Mouse (Mus musculus) adrenal gland, postnatal 10 days (tissue): Measurements from ENCODE around the gene Mast3. TPM values are rescaled to one million over a fixed set of nuclear protein-coding genes. Genes with fewer than 3 reads are reported as not detected.
A peak's percentile ranks its signal among the peaks of the same experiment; 100 is the strongest.
"Not testable (repeated sequence)": the region's sequence is repeated elsewhere in the genome, so short reads cannot be mapped to it uniquely, and the experiment has no call there.

ENCODE experiments used
- DNase-seq: peaks from one replicate; pipeline ENCODE4 v3.0.0; 2021; ENCODE audit warnings: mixed read lengths
- total RNA-seq, 2 experiments: library from RNA; stranded (reverse); gene quantifications; 2 replicates each; pipeline ENCODE4 v1.2.3; 2021

Gene Mast3
- total RNA-seq, 2 experiments from 2014 or later: 17.7 to 22.8 TPM

GRCm38 (mm10) chr8:70834071-70834470, 29.2 kb upstream of the Mast3 start:
- no peak for DNase-seq

DNA sequence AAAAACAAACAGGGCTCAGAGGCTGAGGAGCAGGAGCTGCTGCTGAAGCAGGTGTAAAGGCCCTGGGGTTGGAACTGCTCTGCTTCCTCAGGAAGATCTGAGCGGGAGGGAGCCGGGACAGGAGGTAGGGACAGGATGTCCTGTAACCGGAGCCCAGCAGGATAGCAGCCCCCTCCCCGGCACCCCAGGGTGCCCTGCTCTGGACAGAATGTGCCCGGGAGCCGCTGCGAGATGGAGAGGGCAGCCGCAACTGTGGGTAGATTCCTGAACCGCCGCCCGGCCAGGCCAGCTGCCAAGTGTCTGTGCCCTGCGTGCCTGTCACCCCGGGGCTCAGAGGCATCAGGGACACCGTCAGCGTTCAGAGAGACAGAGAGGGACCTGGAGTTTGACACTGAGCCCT, 28.7 kb upstream of the Mast3 start:
- DNase-seq: peak; percentile 77

GRCm38 (mm10) chr8:70833018-70833482, 28.2 kb upstream of the Mast3 start:
- no peak for DNase-seq

- no peak for DNase-seq
These were observed 27.5 kb upstream of the Mast3 start for GRCm38 (mm10) chr8:70832371-70832770.

- DNase-seq: no peak
These were observed 26.7 kb upstream of the Mast3 start for GRCm38 (mm10) chr8:70831517-70831916.

DNA sequence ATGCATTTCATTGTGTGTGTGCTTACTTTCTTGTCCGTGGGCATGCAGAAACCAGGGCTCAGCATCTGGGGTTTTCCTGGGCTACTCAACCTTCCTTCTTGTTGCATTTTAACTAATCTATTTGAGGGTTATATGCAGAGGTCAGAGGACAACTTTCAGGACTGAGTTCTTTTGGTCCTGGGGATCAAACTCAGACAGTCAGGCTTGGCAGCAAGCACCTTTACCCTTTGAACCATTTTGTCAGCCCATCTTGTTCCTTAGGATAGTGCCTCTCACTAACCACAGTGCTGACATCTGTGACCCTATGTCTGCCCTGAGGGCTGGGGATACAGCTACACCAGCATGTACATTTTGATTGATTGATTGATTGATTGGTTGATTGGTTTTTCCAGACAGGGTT, 22.9 kb upstream of the Mast3 start:
- DNase-seq: no peak

GRCm38 (mm10) chr8:70827010-70827409, 22.2 kb upstream of the Mast3 start:
- DNase-seq: no peak

GRCm38 (mm10) chr8:70825816-70826215, 21.0 kb upstream of the Mast3 start:
- DNase-seq: no peak

- no peak for DNase-seq
These were observed 18.9 kb upstream of the Mast3 start for GRCm38 (mm10) chr8:70823802-70824201.

DNA sequence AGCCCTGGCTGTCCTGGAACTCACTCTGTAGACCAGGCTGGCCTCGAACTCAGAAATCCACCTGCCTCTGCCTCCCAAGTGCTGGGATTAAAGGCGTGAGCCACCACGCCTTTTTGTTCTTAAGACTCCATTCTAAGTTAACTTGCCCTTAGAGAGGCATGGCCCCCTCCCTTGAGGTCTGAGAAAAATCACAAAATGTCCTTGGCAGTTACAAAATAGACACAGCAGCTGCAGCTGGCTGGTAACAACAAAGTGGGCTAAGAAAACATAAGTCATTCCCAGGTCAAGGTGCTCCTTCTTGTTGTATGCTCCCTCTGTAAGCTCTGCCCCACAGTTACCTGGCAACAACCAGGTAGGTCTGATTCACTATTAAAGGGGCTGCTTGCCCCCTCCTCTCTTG, 17.7 kb upstream of the Mast3 start:
- not testable (repeated sequence) for DNase-seq

DNA sequence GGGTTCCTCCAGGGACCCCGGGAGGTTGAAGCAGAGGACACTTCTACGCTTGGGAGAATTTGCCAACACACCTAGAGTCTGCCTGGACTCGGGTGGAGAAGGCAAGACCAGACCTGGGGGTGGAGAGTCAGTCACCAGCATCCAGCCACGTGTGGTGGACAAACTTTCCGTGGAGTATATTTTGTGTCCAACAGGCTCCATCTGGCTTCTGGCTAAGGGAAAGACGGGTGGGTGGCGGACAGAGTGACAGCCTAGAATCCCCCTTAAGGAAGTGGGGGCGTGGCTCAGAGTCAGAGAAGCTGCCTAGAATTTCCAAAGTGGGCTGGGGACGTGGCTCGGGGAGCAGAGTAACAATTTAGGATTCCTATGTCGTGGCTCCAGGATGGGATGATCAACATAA, 17.1 kb upstream of the Mast3 start:
- no peak for DNase-seq

DNA sequence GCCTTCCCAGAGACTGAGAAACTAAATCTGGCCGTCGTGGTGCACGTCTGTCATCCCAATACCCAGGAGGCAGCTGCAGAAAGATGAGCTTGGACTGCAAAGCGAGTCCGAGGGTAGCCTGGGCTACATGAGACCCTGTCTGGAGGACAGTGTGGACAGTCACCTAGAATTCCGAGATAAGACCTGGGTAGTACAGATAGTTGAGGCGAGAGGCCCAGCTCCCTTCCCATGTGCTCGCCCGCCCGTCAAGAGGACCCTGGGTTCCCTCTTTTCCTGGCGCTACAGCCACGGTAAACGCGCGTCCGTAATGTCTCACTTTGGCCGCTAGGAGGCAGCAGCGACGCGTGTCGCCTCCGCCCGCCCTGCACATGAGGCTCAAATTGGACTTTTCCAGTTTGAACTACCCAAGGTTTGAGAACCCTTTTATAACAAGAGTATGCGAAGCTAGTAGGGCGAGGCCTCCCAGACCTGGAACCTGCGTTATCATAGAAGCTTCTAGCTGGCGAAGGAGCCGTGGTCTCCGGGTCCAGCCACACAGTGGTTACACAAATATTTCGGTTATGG, 16.6 kb upstream of the Mast3 start:
- DNase-seq: peak; percentile 81

DNA sequence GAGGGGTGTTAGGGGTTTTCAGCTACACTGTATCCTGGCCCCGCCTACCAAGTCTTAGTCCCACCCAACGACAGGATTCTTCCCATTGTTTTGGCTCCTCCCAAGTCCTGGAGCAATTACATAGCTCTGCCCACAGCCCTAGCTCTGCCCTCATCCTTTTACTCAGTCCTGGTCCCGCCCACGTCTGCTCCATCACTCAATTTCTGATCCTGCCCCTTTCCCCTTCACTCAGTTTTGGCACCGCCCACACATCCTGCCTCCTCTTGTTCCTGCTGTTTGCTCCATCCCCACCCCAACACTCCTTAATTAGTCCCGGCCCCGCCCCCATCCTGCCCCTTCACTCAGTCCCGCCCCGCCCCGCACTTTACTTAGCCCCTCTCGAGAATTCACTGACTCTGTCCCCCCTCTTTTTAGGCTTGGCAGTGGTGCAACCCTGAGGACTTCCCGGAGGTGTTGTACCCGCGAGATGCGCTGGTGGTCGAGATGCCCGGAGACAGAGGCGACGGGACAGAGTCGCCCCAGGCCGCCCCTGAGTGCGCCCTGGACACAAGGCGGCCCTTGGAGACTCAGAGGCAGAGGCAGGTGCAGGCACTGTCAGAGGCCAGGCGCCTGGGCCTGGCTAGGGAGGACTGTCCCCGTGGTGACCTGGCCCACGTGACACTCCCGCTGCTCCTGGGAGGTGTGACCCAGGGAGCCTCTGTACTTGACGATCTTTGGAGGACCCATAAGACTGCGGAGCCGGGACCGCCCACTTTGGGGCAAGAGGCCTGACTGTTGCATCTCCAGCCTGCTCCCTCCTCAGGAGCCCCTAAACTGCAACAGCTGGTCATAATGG, 15.5 kb upstream of the Mast3 start:
- DNase-seq: peak; percentile 56

DNA sequence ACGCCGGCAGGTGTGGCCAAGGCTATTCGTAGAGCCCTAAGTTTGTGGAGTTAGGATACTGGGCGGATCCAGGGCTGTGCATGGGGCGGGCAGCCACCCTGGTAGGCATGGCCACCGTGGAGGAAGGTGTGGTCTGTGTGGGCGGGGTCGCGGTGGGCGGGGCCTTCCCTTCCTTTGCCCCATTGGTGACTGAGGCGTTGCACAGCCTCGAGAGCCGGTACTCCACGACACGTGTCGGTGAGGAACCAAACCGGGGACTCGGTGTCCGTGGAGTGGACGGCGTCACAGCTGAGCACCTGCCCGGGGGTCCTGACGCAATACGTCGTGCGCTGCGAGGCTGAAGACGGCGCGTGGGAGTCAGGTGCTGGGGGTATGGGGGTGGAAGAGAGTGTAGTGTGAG, 11.8 kb upstream of the Mast3 start:
- DNase-seq: peak; percentile 54

- DNase-seq: no peak
These were observed 8.0 kb upstream of the Mast3 start for GRCm38 (mm10) chr8:70812885-70813284.

DNA sequence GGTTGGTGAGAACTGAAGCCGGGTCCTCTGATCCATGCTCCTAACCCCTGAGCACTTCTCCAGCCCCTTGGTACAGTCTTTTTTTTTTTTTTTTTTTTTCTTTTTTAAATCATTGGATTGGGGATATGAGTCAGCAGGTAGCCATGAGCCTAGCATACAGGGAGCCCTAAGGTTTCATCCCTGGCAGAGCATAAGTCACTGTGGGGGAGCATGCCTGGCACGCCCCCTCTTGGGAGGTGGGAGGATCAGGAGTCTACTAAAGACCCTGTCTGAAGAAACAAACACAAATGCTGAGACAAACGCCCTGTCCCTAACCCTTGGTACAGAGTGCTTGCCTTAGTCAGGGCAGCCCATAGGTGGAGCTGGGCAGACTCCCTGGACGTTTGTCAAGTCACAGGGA, 7.2 kb upstream of the Mast3 start:
- DNase-seq: no peak

- DNase-seq: no peak
These were observed 6.3 kb upstream of the Mast3 start for GRCm38 (mm10) chr8:70810962-70811680.

DNA sequence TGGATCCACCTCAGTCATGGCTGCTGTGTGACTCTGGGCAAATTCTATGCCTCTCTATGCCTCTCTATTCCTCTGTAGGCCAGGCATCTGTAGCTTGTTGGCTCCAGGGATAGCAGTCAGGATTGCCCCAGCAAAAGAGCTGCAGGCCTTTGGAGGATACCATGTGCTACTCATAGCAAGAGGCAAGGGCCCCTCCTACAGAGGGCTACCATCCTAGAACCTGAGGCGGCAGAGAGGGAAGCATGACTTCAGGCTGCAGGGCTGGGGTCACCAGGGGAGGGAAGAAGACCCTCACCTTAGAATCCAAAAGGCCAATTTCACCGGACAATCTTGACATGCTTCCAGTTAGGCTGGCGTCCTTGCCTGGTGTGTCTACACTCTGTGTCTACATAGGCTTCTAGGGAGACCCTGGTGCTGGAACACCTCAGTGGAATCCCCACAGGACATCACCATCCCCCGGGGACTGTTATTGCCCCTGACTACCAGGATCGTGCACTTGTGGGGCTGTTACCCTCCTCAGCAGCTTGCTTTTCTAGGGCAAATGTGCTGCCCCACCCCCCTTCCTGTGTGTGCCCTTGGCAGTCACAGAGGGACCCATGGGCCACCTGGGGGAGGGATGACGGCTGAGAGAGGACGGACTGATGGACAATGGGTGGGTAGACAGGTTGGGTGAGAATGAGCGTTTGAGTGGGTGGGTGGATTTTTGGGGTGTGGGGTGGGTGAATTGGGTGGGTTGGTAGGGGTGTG, 4.3 kb upstream of the Mast3 start:
- DNase-seq: no peak

DNA sequence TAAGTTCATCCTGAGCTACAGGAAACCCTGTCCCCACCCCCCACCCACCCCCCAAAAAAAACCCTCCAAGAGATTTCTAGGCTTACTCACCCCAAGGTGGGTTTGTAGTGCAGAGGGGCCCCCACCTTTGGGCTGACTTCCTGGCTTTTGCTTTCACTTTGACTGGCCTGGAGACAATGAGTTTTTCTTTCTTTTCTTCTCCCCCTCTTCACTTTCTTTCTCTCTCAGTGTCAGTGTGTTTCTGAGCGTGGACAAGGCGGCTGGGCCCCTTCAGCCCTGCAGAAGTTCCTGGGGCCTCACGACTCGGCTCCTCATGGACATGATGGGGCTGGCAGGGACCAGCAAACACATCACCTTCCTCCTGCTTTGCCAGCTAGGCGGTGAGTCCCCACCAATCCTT, 3.4 kb upstream of the Mast3 start, which contains the start of gene Il12rb1:
Gene Il12rb1 (plus strand): TSS at position 211 of the 400 bp plus-strand sequence.
- no peak for DNase-seq

DNA sequence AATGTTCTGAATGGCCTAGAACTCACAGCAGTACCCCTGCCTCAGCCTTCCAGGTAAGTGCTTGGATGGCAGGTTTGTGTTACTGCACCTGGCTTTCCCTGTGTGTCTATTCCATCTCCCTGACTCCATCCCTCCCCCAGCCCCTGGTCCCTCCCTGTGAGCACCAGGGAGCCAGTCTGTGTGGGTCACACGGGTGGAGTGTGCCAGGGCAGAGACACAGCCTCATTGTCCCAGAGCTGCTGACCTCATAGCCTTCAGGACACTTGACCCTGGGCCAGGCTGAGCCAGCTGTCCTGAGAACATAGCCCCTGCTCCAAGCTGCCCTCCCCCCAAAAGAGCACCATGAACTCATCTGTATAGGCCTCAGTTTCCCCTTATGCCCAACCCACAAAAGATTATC, 2.5 kb upstream of the Mast3 start:
- no peak for DNase-seq

GRCm38 (mm10) chr8:70806541-70806940, 1.7 kb upstream of the Mast3 start:
- DNase-seq: no peak

DNA sequence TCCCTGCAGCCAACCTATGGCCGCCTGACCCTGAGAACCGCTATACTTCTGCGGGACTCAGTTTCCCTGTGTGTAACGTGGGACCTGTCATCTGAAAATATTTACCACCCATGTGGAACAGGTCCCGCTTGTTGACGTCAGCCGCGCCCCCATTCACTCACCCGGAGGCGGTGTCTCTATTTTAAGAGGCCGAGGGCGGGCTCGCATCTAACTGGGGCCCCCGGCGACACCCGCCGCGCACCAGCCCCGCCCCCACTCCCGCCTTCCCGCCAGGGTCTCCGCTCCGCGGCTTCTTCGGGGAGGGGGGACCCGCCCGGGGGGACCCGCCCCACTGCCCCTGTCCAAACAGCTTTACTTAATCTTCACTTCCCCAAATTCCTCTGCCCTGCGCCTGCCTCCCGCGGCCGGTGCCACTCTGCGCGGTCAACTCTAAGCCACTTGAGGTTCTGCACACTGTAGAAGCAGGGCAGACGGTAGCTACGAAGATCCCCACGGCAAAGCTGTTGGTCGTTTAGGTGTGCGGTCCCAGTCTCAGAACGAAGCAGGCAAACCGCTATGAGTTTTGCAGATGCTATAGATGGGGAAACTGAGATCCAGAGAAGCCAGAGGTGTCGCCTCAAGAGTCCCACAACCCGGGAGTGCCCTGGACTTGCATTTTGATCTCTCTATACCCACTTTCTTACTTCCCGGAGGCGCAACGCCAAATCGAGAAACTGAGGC, 933 bp downstream of the Mast3 start:
- peak; percentile 46 for DNase-seq
